Mouse (Mus musculus): Measurements from ENCODE around the gene Gabra2.

- no peak for TF ChIP-seq CTCF (IDR thresholded peaks at IDR 0.05; ENCODE audit: low read depth, low read length)
- no peak for TF ChIP-seq GATA1 (IDR thresholded peaks at IDR 0.05; ENCODE audit: borderline replicate concordance, low read length)
- no peak for TF ChIP-seq TAL1 (conservative IDR thresholded peaks at IDR 0.05; ENCODE audit: low read depth, low read length)
- TF ChIP-seq GATA2 (IDR thresholded peaks at IDR 0.05; ENCODE audit: borderline replicate concordance, low read depth, low read length): no peak
- TF ChIP-seq POLR2AphosphoS5 (IDR thresholded peaks at IDR 0.05; ENCODE audit: insufficient replicate concordance, low read depth, low read length): no peak
Measured at GRCm38 (mm10) chr5:71136691-71137090, 41.0 kb upstream of the Gabra2 start.

Measured in G1E (cell line).